Mouse (Mus musculus): ENCODE results near the gene Smyd3. TPM values are rescaled to one million over a fixed set of nuclear protein-coding genes. Genes with fewer than 3 reads are reported as not detected.

Gene Smyd3
- polyA plus RNA-seq, 1 experiment from 2014 or later = 11.3 TPM

- H3K4me1 ChIP-seq (replicated peaks; ENCODE audit: control insufficient read depth, insufficient read depth, low read length) = no peaks in the 10 kb centered on the region
- H3K36me3 ChIP-seq (ENCODE audit: control insufficient read depth, insufficient read depth) = no peaks in the 10 kb centered on the region
- TF ChIP-seq CTCF (IDR thresholded peaks at IDR 0.05; ENCODE audit: low read depth) = no peak
- no peak for ATAC-seq
- no peak overlapping the region for H3K27ac ChIP-seq (ENCODE audit: low read depth, low read length)
- H3K9ac ChIP-seq (ENCODE audit: low read depth, low read length) = no peak overlapping the region
- WGBS = 59% methylated on average over 8 of the region's 8 CpGs
- no peak overlapping the region for H3K4me3 ChIP-seq (ENCODE audit: low read depth, low read length)
- H3K4me2 ChIP-seq (replicated peaks; ENCODE audit: low read depth) = no peak overlapping the region
- no peaks in the 10 kb centered on the region for H3K27me3 ChIP-seq (replicated peaks; ENCODE audit: control insufficient read depth, insufficient read depth, low read length)
- H3K9me3 ChIP-seq (ENCODE audit: control insufficient read depth) = no peaks in the 10 kb centered on the region
These were observed 74.4 kb downstream of the Smyd3 start for GRCm38 (mm10) chr1:179443423-179443822.

GRCm38 (mm10) chr1:179436596-179436995 lies 81.2 kb downstream of the Smyd3 start:
- 92% methylated on average over 11 of the region's 11 CpGs for WGBS
- Histone ChIP-seq H3K4me3 (ENCODE audit: low read depth, low read length) (no peak overlapping the region), H3K4me1 (replicated peaks; ENCODE audit: control insufficient read depth, insufficient read depth, low read length) (no peaks in the 10 kb centered on the region), H3K9ac (ENCODE audit: low read depth, low read length) (no peak overlapping the region), H3K27ac (ENCODE audit: low read depth, low read length) (no peak overlapping the region), H3K27me3 (replicated peaks; ENCODE audit: control insufficient read depth, insufficient read depth, low read length) (no peaks in the 10 kb centered on the region), H3K9me3 (ENCODE audit: control insufficient read depth) (no peaks in the 10 kb centered on the region), H3K36me3 (ENCODE audit: control insufficient read depth, insufficient read depth) (no peaks in the 10 kb centered on the region), H3K4me2 (replicated peaks; ENCODE audit: low read depth) (no peak overlapping the region)
- ATAC-seq = no peak
- TF ChIP-seq CTCF (IDR thresholded peaks at IDR 0.05; ENCODE audit: low read depth) = no peak

GRCm38 (mm10) chr1:179434443-179435260 lies 83.2 kb downstream of the Smyd3 start:
- TF ChIP-seq CTCF (IDR thresholded peaks at IDR 0.05; ENCODE audit: low read depth) = no peak
- Histone ChIP-seq H3K4me3 (ENCODE audit: low read depth, low read length) (no peak overlapping the region), H3K4me1 (replicated peaks; ENCODE audit: control insufficient read depth, insufficient read depth, low read length) (no peaks in the 10 kb centered on the region), H3K9me3 (ENCODE audit: control insufficient read depth) (no peaks in the 10 kb centered on the region), H3K4me2 (replicated peaks; ENCODE audit: low read depth) (no peak overlapping the region), H3K27ac (ENCODE audit: low read depth, low read length) (no peak overlapping the region), H3K27me3 (replicated peaks; ENCODE audit: control insufficient read depth, insufficient read depth, low read length) (no peaks in the 10 kb centered on the region), H3K36me3 (ENCODE audit: control insufficient read depth, insufficient read depth) (no peaks in the 10 kb centered on the region), H3K9ac (ENCODE audit: low read depth, low read length) (no peak overlapping the region)
- WGBS = 71% methylated on average over 11 of the region's 11 CpGs
- no peak for ATAC-seq

- 78% methylated on average over 7 of the region's 7 CpGs for WGBS
- Histone ChIP-seq H3K27me3 (replicated peaks; ENCODE audit: control insufficient read depth, insufficient read depth, low read length) (no peaks in the 10 kb centered on the region), H3K4me3 (ENCODE audit: low read depth, low read length) (no peak overlapping the region), H3K4me2 (replicated peaks; ENCODE audit: low read depth) (no peak overlapping the region), H3K36me3 (ENCODE audit: control insufficient read depth, insufficient read depth) (no peaks in the 10 kb centered on the region), H3K4me1 (replicated peaks; ENCODE audit: control insufficient read depth, insufficient read depth, low read length) (no peaks in the 10 kb centered on the region), H3K27ac (ENCODE audit: low read depth, low read length) (no peak overlapping the region), H3K9ac (ENCODE audit: low read depth, low read length) (no peak overlapping the region), H3K9me3 (ENCODE audit: control insufficient read depth) (no peaks in the 10 kb centered on the region)
- no peak for ATAC-seq
- TF ChIP-seq CTCF (IDR thresholded peaks at IDR 0.05; ENCODE audit: low read depth) = no peak
These were observed 84.0 kb downstream of the Smyd3 start for GRCm38 (mm10) chr1:179433828-179434227.

- Histone ChIP-seq H3K4me3 (ENCODE audit: low read depth, low read length) (no peak overlapping the region), H3K27ac (ENCODE audit: low read depth, low read length) (no peak overlapping the region), H3K4me1 (replicated peaks; ENCODE audit: control insufficient read depth, insufficient read depth, low read length) (no peaks in the 10 kb centered on the region), H3K27me3 (replicated peaks; ENCODE audit: control insufficient read depth, insufficient read depth, low read length) (no peaks in the 10 kb centered on the region), H3K36me3 (ENCODE audit: control insufficient read depth, insufficient read depth) (no peaks in the 10 kb centered on the region), H3K9me3 (ENCODE audit: control insufficient read depth) (no peaks in the 10 kb centered on the region), H3K9ac (ENCODE audit: low read depth, low read length) (no peak overlapping the region), H3K4me2 (replicated peaks; ENCODE audit: low read depth) (no peak overlapping the region)
- WGBS = 68% methylated on average over 8 of the region's 8 CpGs
- no peak for TF ChIP-seq CTCF (IDR thresholded peaks at IDR 0.05; ENCODE audit: low read depth)
- no peak for ATAC-seq
These were observed 84.5 kb downstream of the Smyd3 start for GRCm38 (mm10) chr1:179433355-179433754.

- WGBS = 76% methylated on average over 3 of the region's 3 CpGs
- ATAC-seq = no peak
- Histone ChIP-seq H3K27me3 (replicated peaks; ENCODE audit: control insufficient read depth, insufficient read depth, low read length) (no peaks in the 10 kb centered on the region), H3K27ac (ENCODE audit: low read depth, low read length) (no peak overlapping the region), H3K9me3 (ENCODE audit: control insufficient read depth) (no peaks in the 10 kb centered on the region), H3K9ac (ENCODE audit: low read depth, low read length) (no peak overlapping the region), H3K4me2 (replicated peaks; ENCODE audit: low read depth) (no peak overlapping the region), H3K36me3 (ENCODE audit: control insufficient read depth, insufficient read depth) (no peaks in the 10 kb centered on the region), H3K4me3 (ENCODE audit: low read depth, low read length) (no peak overlapping the region), H3K4me1 (replicated peaks; ENCODE audit: control insufficient read depth, insufficient read depth, low read length) (no peaks in the 10 kb centered on the region)
- no peak for TF ChIP-seq CTCF (IDR thresholded peaks at IDR 0.05; ENCODE audit: low read depth)
These were observed 87.8 kb downstream of the Smyd3 start for GRCm38 (mm10) chr1:179430077-179430476.

All from intestine, postnatal 0 days (tissue).